Mouse (Mus musculus) cortical plate, adult 2 months (tissue): ENCODE data around the gene Raph1.

Experiments
- CTCF ChIP-seq: fragments of 200-500 bp; IDR thresholded peaks from 2 replicates; pipeline ENCODE4 v1.5.1; 2011; ENCODE audit warnings: mild to moderate bottlenecking, control low read depth, low read length; ENCODE audit not compliant: insufficient read depth; ENCODE audit errors: extremely low read depth
- POLR2A ChIP-seq: fragments of 200-500 bp; IDR thresholded peaks from 2 replicates; pipeline ENCODE4 v1.6.1; 2011; ENCODE audit warnings: mild to moderate bottlenecking, low read length, control low read depth; ENCODE audit not compliant: insufficient read depth; ENCODE audit errors: extremely low read depth

GRCm38 (mm10) chr1:60563021-60563420 is 3.9 kb downstream of the Raph1 start:
- TF ChIP-seq CTCF, result no peak
- TF ChIP-seq POLR2A, result no peak
